ENCODE assay signal across 23 mouse cellular contexts in genomic region chr2:92678999-92679704, GRCm38 (mm10).
DNase-seq lines count a peak whose midpoint lies in the region; ATAC-seq and TF ChIP-seq lines count a peak whose summit lies in the region.
"Had no signal": no experiment of that assay in that cellular context is flagged by ENCODE, and none has a peak within 500 bp of the region (broad histone marks: within the 10 kb centered on the region; RNA-seq: fewer than 3 reads in every experiment).

No protein-coding gene starts in this region.

- peak; percentile 17; the same call in 1 of the 2 replicates for TF ChIP-seq EP300 in liver, postnatal 0 days (IDR thresholded peaks at IDR 0.05; ENCODE audit: low read depth)

- no peak overlapping the region for H3K27ac ChIP-seq in liver, embryonic 11.5 days (ENCODE audit: low read depth, low read length)
- no peak overlapping the region for H3K27ac ChIP-seq in liver, postnatal 0 days (ENCODE audit: low read depth)
- H3K27ac ChIP-seq in forebrain, embryonic 13.5 days: no peak overlapping the region
- H3K27ac ChIP-seq in kidney, embryonic 16.5 days (ENCODE audit: low read length): no peak overlapping the region
- H3K27ac ChIP-seq: forebrain, embryonic 12.5 days; heart, adult 2 months; hindbrain, embryonic 14.5 days; kidney, postnatal 0 days; limb, embryonic 15.5 days; midbrain, embryonic 13.5 days had no signal

- peak; percentile 91 for ATAC-seq in liver, embryonic 11.5 days (replicated peaks; ENCODE audit: low FRiP score)
- ATAC-seq in liver, postnatal 0 days: peak; percentile 71
- no peak for ATAC-seq in forebrain, embryonic 13.5 days
- ATAC-seq in kidney, embryonic 16.5 days (ENCODE audit: low FRiP score, low TSS enrichment): no peak
- ATAC-seq: inflammation-experienced regulatory T-cells, adult 6 months; midbrain, embryonic 13.5 days had no signal

- peak; percentile 27 for DNase-seq in spleen, adult 12 weeks (ENCODE audit: low spot score)
- no peak for DNase-seq in spleen, adult 18-20 months
- no peak for DNase-seq in liver, embryonic 11.5 days (ENCODE audit: low spot score)
- no peak for DNase-seq in liver, postnatal 0 days
- DNase-seq in cerebellum, adult 11 months: no peak
- DNase-seq in urinary bladder, postnatal 4 days (ENCODE audit: low spot score in 2 of 2): no peak
- DNase-seq: cerebellum, adult 8-10 months; cerebellum, postnatal 36 days; gastrocnemius, postnatal 36 days; heart, adult 2 months; heart, postnatal 36 days; kidney, adult 18-20 months; left cerebral cortex, postnatal 4 days; right cerebral cortex, postnatal 14 days; thymus, postnatal 14 days had no signal

- no peaks in the 10 kb centered on the region for H3K36me3 ChIP-seq in liver, embryonic 11.5 days (ENCODE audit: control insufficient read depth, insufficient read depth, low read length)
- H3K36me3 ChIP-seq in liver, postnatal 0 days (replicated peaks; ENCODE audit: insufficient read depth, low read length): no peaks in the 10 kb centered on the region
- H3K36me3 ChIP-seq in forebrain, embryonic 13.5 days (ENCODE audit: poor library complexity, severe bottlenecking): no peaks in the 10 kb centered on the region
- H3K36me3 ChIP-seq in kidney, embryonic 16.5 days (ENCODE audit: insufficient read depth, low read length): no peaks in the 10 kb centered on the region
- H3K36me3 ChIP-seq: forebrain, embryonic 12.5 days; limb, embryonic 15.5 days; midbrain, embryonic 13.5 days had no signal

- no peak overlapping the region for H3K4me3 ChIP-seq in liver, embryonic 11.5 days (ENCODE audit: low read depth, low read length)
- no peak overlapping the region for H3K4me3 ChIP-seq in liver, postnatal 0 days (ENCODE audit: low read depth, low read length)
- H3K4me3 ChIP-seq in forebrain, embryonic 13.5 days: no peak overlapping the region
- H3K4me3 ChIP-seq in kidney, embryonic 16.5 days (ENCODE audit: low read length): no peak overlapping the region
- H3K4me3 ChIP-seq: forebrain, embryonic 12.5 days; heart, adult 2 months; limb, embryonic 15.5 days; midbrain, embryonic 13.5 days had no signal

- peaks cover 13% of the 10 kb centered on the region for H3K4me1 ChIP-seq in liver, embryonic 11.5 days (replicated peaks; ENCODE audit: control insufficient read depth, insufficient read depth, low read length)
- no peaks in the 10 kb centered on the region for H3K4me1 ChIP-seq in liver, postnatal 0 days (ENCODE audit: insufficient read depth)
- no peaks in the 10 kb centered on the region for H3K4me1 ChIP-seq in forebrain, embryonic 13.5 days
- no peaks in the 10 kb centered on the region for H3K4me1 ChIP-seq in kidney, embryonic 16.5 days (ENCODE audit: insufficient read depth, low read length)
- H3K4me1 ChIP-seq: forebrain, embryonic 12.5 days; limb, embryonic 15.5 days had no signal

- no peak overlapping the region for H3K4me2 ChIP-seq in liver, embryonic 11.5 days
- H3K4me2 ChIP-seq in liver, postnatal 0 days (ENCODE audit: low read depth, low read length): no peak overlapping the region
- no peak overlapping the region for H3K4me2 ChIP-seq in forebrain, embryonic 13.5 days
- no peak overlapping the region for H3K4me2 ChIP-seq in kidney, embryonic 16.5 days (replicated peaks; ENCODE audit: low read depth, low read length)
- H3K4me2 ChIP-seq: forebrain, embryonic 12.5 days; hindbrain, embryonic 14.5 days; limb, embryonic 15.5 days; midbrain, embryonic 13.5 days had no signal

- 61% methylated on average over 3 of the region's 3 CpGs for WGBS in liver, embryonic 11.5 days
- WGBS in liver, postnatal 0 days (ENCODE audit: insufficient replicate concordance): 64% methylated on average over 3 of the region's 3 CpGs
- 77% methylated on average over 3 of the region's 3 CpGs for WGBS in forebrain, embryonic 13.5 days
- 86% methylated on average over 3 of the region's 3 CpGs for WGBS in kidney, embryonic 16.5 days

- peaks cover 5% of the 10 kb centered on the region for H3K27me3 ChIP-seq in liver, embryonic 11.5 days (replicated peaks; ENCODE audit: control insufficient read depth, insufficient read depth, low read length)
- no peaks in the 10 kb centered on the region for H3K27me3 ChIP-seq in liver, postnatal 0 days (ENCODE audit: insufficient read depth, low read length)
- no peaks in the 10 kb centered on the region for H3K27me3 ChIP-seq in forebrain, embryonic 13.5 days
- H3K27me3 ChIP-seq in kidney, embryonic 16.5 days (ENCODE audit: insufficient read depth, low read length): no peaks in the 10 kb centered on the region
- H3K27me3 ChIP-seq: limb, embryonic 15.5 days; midbrain, embryonic 13.5 days had no signal

- no peaks in the 10 kb centered on the region for H3K9me3 ChIP-seq in liver, embryonic 11.5 days (ENCODE audit: control insufficient read depth, low read length)
- H3K9me3 ChIP-seq in liver, postnatal 0 days (ENCODE audit: low read length): no peaks in the 10 kb centered on the region
- H3K9me3 ChIP-seq in forebrain, embryonic 13.5 days (replicated peaks): no peaks in the 10 kb centered on the region
- H3K9me3 ChIP-seq in kidney, embryonic 16.5 days (ENCODE audit: low read length): no peaks in the 10 kb centered on the region
- H3K9me3 ChIP-seq: forebrain, embryonic 12.5 days; limb, embryonic 15.5 days; midbrain, embryonic 13.5 days had no signal

- no peak for TF ChIP-seq CTCF in liver, postnatal 0 days (IDR thresholded peaks at IDR 0.05; ENCODE audit: low read depth)

- no peak overlapping the region for H3K9ac ChIP-seq in liver, embryonic 11.5 days (ENCODE audit: low read depth, low read length)
- no peak overlapping the region for H3K9ac ChIP-seq in liver, postnatal 0 days (replicated peaks)
- H3K9ac ChIP-seq in forebrain, embryonic 13.5 days: no peak overlapping the region
- no peak overlapping the region for H3K9ac ChIP-seq in kidney, embryonic 16.5 days (replicated peaks; ENCODE audit: low read length)
- H3K9ac ChIP-seq: forebrain, embryonic 12.5 days; hindbrain, embryonic 14.5 days; limb, embryonic 15.5 days; midbrain, embryonic 13.5 days had no signal

Comparison
In these comparisons a context has a peak if more than half of its experiments do, and no peak if none do; other contexts are left out.
1. ATAC-seq: peak in liver, embryonic 11.5 days (single experiment) and liver, postnatal 0 days (single experiment); none in forebrain, embryonic 13.5 days (single experiment) and kidney, embryonic 16.5 days (single experiment).